Mouse (Mus musculus) thymus, adult 2 months (tissue): ENCODE results near the gene Rnf19b.

Source experiments
- CTCF ChIP-seq: fragments of 200-500 bp; IDR thresholded peaks from 2 replicates; pipeline ENCODE4 v1.5.1; 2012; ENCODE audit warnings: mild to moderate bottlenecking, control low read depth, low read length, moderate library complexity, borderline replicate concordance; ENCODE audit not compliant: control insufficient read depth, poor library complexity, insufficient read depth; ENCODE audit errors: extremely low read depth
- POLR2A ChIP-seq: fragments of 200-500 bp; IDR thresholded peaks from 2 replicates; pipeline ENCODE4 v1.6.1; 2012; ENCODE audit warnings: mild to moderate bottlenecking, low read length, control low read depth, moderate library complexity; ENCODE audit not compliant: control insufficient read depth, poor library complexity, insufficient read depth; ENCODE audit errors: extremely low read depth

DNA sequence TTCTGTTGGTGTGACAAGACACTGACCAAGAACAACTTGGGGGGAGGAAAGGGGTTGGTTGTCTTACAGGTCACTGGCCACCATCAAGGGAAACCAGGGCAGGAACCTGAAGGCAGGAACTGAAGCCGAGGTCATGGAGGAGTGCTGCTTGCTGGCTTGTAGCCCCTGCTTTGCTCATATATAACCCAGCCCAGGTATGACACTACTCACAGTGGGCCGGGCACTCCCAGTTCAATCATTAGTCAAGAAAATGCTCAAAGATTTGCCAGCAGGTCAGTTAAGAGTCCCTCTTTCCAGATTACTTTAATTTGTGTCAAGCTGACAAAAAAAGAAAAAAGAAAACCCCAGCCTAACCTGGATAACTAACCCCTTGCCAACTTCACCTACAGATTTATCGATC lies 32.4 kb upstream of the Rnf19b start:
- no peak for TF ChIP-seq CTCF
- TF ChIP-seq POLR2A = no peak
